Mouse (Mus musculus): ENCODE results near the gene Ift81.

Gene Ift81

DNA sequence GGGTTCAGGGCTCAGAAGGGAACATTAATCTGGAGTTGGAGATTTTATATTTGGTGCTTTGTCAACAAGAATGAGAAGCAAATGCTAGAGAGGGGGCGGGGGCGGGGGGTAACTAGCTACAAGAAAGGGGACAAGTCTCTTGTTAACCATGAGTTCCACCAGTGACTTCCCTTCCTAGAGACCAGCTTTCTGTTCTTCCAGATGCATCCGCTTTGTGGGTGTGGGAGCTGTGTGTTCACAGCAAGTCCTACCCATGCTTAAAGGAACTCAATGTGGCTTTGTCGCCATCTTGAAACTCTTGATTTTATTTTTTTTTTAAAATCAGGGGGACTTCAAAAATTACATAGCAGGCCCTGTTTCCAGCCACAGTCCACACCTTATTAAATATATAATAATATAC, 25.2 kb upstream of the Ift81 start:
- CTCF ChIA-PET: interaction anchor here in 2 of 4 experiments (0.6 to 1.7 kb wide), 2 partner anchors 12 to 769 kb away, joined by 5 to 7 read pairs; no protein-coding TSS in a partner anchor
- POLR2A ChIA-PET: interaction anchor here in 1 of 4 experiments (0.6 kb wide), 1 partner anchor 343 kb away, joined by 3 read pairs; no protein-coding TSS in a partner anchor

DNA sequence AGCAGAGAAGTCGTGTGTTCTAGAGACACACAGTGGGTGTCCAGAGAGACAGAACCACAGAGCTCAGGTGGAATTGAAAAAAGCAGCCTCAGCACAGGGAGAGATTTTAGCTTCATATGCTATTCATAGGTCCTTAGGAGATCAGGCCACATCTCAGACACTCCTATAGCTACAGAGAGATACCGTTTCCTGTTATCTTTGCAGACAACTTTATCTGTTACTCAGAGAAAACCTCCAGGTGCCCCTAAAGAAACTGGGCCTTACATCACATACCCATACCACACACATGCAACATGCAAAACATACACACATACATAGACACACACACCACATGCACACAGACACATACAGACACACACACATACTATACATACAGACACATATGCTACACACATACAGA, 24.0 kb upstream of the Ift81 start:
- ChIA-PET CTCF (no interaction called here), POLR2A (interaction anchor here in 1 of 4 experiments (1.0 kb wide), 1 partner anchor 156 kb away, joined by 4 read pairs; no protein-coding TSS in a partner anchor)

DNA sequence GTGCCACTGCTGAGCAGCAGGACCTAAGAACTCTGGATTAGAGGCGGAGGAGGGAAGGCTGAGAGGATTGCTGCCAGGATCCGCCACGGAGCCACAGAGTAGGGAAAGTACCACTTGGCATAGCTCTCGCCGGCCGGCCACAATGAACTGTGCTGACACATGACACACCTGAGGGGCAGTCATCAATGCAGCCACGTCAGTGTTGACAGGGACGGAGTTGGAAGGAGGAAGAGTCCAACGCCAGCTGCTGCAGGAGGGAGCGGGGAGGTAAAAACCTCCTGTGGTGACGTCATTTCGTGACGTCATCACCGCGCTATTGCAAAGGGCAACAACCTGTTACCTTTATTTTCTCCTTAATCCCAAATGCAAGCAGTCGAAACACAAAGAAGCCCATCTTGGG, 22.6 kb upstream of the Ift81 start:
- CTCF ChIA-PET: interaction anchor here in 3 of 4 experiments (0.5 to 2.2 kb wide), 5 partner anchors 10 to 576 kb away, joined by 3 to 7 read pairs (median 4); no protein-coding TSS in a partner anchor
- POLR2A ChIA-PET: interaction anchor here in 3 of 4 experiments (0.6 to 1.9 kb wide), 7 partner anchors 8 to 564 kb away, joined by 3 to 6 read pairs (median 3); partner anchors contain the start of gene P2rx4 (in 1 of the 3)

DNA sequence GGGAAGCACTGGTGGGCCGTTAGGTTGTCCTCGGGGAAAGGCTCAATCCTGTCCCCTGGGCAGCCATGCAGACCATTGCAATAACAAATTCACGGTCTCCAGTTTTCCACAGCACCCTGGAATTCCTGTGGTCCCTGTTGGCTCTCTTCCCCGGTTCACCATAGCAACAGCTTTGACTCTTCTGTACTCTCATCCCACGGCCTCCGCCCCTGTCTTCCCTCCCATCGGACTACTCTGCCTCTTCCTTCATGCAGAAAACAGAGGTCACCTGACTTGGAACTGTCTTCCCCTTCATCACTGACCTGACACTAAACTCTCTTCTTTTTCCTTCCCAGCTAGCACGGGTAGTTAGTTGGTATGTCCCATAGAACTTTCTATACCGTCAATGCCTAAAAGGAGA, 22.0 kb upstream of the Ift81 start:
- ChIA-PET CTCF (interaction anchor here in 2 of 4 experiments (2.0 to 2.2 kb wide), 2 partner anchors 9 kb away, joined by 5 to 7 read pairs; no protein-coding TSS in a partner anchor), POLR2A (interaction anchor here in 2 of 4 experiments (0.6 to 1.9 kb wide), 6 partner anchors 9 to 563 kb away, joined by 3 to 6 read pairs (median 3); partner anchors contain the start of gene P2rx4 (in 1 of the 2))

DNA sequence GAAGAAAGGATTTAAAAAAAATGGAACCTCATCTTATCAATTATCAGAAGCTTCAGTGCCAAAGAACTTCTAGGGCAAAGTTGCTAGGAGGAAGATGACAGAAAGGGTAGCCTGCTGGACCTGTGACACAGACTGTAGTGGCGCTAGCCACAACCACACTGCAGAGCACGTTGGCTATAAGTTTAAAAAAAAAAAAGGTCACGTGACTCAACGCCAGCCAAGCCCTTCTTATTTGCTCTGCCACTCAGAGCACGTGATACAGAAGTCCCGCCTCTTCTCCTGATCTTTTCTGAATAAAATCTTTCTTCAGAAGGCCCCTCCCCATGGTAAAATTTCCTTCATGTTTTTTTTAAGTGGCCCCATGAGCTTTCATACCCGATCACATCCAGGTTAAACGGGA, 20.9 kb upstream of the Ift81 start:
- CTCF ChIA-PET: interaction anchor here in 1 of 4 experiments (2.0 kb wide), 1 partner anchor 8 kb away, joined by 5 read pairs; no protein-coding TSS in a partner anchor
- POLR2A ChIA-PET: interaction anchor here in 3 of 4 experiments (0.7 to 1.8 kb wide), 5 partner anchors 9 to 75 kb away, joined by 3 to 8 read pairs (median 3); no protein-coding TSS in a partner anchor

DNA sequence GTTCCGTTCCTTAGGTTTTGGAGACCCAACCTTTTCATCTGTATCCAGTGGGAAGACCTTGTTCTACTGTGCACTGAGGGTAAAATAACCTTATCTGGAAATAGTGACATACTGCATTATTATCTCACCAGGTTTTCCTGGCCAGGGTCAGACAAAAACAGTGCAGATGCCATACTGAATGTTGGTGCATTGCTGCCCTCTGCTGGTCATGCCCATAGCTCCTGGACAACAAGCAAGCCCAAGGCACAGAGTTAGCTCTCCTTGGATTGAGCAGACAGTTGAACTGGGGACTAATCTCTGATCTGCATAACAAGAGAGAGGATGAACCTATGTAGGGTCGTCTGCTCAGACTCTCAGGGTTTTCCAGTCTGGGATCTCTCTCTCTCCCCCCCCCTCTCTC, 12.9 kb upstream of the Ift81 start:
- ChIA-PET CTCF (interaction anchor here (0.6 to 1.6 kb wide), 39 partner anchors 9 to 522 kb away, joined by 3 to 7 read pairs (median 4); partner anchors contain the start of genes Ift81 (in 1 of the 4) and P2rx4 (in 1 of the 4)), POLR2A (interaction anchor here (0.5 to 1.4 kb wide), 19 partner anchors 10 to 436 kb away, joined by 3 to 8 read pairs (median 3); partner anchors contain the start of gene P2rx7 (in 1 of the 4))

DNA sequence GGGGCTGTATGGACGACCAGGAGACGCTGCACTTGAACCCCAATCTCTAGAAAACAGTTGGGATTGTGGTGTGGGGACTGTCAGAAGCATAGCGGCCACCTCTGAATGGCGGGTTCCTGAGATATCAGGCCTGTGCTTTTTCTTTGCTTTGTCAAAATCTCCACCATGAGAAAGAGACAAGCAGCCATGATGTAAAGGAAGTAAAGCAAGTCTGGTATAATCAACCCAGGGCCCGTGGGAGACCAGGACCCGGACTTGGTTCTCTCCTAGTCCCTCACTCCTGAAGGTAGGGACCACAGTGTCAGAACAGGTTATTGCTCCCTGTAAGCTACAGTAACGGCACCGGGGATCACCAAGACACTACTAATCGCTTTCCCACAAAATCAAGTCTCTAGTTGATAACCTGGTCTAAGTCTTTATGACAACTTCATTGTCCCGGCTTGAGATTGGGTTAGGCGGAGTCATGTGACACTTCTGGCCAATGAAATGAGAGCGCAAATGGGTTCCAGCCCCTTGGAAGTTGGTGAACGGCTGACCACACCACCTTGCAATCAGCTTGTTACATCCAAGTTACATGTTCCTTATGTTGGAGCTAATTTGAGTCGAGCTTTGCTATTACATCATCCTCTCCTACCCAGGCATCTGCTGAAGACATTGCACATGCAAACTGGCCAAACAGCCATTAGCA, 11.4 kb upstream of the Ift81 start:
- POLR2A ChIA-PET: interaction anchor here in 3 of 4 experiments (0.6 to 1.3 kb wide), 6 partner anchors 11 to 173 kb away, joined by 3 to 6 read pairs (median 3); partner anchors contain the start of gene Ift81 (in 1 of the 3)
- CTCF ChIA-PET: interaction anchor here in 1 of 4 experiments (1.0 kb wide), 1 partner anchor 121 kb away, joined by 3 read pairs; no protein-coding TSS in a partner anchor

DNA sequence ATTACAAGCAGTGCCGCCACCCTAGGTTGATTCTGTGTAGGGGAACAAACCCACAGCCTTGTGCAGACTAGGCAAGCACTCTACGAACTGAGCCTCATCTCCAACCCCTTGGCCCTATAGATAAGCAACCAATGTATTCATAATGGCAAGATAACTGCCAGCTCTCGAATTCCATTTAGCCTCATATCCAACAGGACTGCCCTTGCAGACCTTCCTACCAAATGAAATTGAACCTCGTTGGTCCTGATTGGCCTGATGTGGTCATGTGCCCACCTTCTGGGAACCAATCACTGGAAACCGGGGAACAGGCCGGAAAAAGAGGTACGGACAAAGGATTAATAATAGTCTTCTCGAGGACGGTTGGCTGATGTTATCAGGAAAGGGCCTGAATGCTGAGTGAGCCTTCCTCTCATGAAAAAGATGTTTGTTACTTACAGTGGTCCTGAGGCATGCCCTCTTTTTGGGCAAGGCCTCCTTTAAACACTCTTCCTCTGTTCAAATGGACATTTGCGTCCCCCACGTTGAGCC, 10.7 kb upstream of the Ift81 start:
- POLR2A ChIA-PET: interaction anchor here in 2 of 4 experiments (0.6 to 2.8 kb wide), 6 partner anchors 10 to 755 kb away, joined by 3 to 14 read pairs (median 3); partner anchors contain the start of gene Ift81 (in 2 of the 2)
- CTCF ChIA-PET: no interaction called here

DNA sequence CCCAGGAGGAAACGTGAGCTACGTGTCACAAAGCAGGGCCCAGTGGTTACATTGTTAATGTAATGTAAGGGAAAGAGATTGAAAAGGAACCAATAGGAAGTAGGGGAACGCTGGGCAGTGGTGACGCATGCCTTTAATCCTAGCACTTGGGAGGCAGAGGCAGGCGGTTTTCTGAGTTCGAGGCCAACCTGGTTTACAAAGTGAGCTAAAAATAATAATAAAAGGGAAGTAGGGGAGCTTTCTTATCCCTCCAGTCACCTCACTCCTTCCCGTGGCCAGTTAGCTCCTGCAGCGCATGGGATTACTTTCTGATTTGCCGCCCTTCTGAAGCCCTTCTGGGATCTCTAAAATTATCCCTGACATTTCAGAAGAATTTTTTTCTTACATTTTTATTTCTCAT, 9.5 kb upstream of the Ift81 start:
- POLR2A ChIA-PET: interaction anchor here (0.6 to 2.8 kb wide), 17 partner anchors 9 to 414 kb away, joined by 3 to 14 read pairs (median 3); partner anchors contain the start of genes Ift81 (in 2 of the 4), Anapc7 (in 1 of the 4) and P2rx7 (in 1 of the 4)
- CTCF ChIA-PET: interaction anchor here in 2 of 4 experiments (0.5 to 1.3 kb wide), 6 partner anchors 58 to 459 kb away, joined by 3 to 5 read pairs (median 4); no protein-coding TSS in a partner anchor

DNA sequence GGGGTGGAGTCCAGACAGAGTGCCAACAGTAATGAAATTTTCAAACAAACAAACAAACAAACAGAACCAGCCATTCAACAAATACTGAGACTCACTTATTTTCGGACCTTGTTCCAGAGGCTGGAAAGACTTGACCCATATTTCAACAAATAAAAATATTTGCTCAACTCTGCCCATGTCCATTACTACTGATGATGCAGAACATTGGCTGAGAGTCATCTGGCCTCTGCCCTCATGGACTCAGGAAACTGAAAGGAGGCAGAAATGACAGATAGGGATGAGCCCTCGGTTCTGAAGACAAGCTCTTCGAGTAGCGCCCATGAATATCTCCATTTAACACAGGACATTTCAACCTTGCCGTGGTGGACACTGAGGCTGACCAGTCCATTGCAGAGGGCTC, 8.2 kb upstream of the Ift81 start:
- ChIA-PET CTCF (interaction anchor here in 2 of 4 experiments (0.5 to 1.3 kb wide), 2 partner anchors 13 to 229 kb away, joined by 3 read pairs; no protein-coding TSS in a partner anchor), POLR2A (interaction anchor here in 2 of 4 experiments (1.3 to 2.8 kb wide), 4 partner anchors 8 to 198 kb away, joined by 3 to 14 read pairs (median 8); partner anchors contain the start of gene Ift81 (in 1 of the 2))

DNA sequence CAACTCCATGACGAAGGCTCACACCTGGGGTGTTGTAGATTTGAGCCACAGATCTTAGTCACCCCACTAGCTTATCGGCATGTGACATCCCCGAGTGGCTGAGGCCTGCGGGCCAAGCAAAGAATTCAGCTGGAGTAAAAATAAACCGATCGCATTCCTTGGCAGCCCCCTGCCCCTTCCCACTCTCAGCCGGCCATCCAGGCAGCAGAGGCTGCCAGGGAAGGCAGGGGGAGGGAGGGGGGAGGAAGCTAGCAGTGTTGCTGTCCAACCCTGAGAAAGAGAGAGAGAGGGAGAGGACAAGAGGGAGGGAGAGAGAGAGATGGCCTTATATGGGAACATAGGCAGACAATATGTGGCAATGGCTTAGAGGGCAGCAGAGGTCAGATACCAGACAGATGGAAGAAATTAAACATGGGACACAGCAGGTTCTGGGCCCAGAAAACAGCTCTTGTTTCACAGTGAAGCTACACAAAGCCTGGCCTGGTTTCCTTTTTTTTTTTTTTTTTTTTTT, 7.1 kb upstream of the Ift81 start:
- ChIA-PET POLR2A (interaction anchor here in 1 of 4 experiments (0.6 kb wide), 1 partner anchor 131 kb away, joined by 4 read pairs; no protein-coding TSS in a partner anchor), CTCF (interaction anchor here in 2 of 4 experiments (0.6 to 1.0 kb wide), 2 partner anchors 9 to 65 kb away, joined by 4 to 6 read pairs; no protein-coding TSS in a partner anchor)

DNA sequence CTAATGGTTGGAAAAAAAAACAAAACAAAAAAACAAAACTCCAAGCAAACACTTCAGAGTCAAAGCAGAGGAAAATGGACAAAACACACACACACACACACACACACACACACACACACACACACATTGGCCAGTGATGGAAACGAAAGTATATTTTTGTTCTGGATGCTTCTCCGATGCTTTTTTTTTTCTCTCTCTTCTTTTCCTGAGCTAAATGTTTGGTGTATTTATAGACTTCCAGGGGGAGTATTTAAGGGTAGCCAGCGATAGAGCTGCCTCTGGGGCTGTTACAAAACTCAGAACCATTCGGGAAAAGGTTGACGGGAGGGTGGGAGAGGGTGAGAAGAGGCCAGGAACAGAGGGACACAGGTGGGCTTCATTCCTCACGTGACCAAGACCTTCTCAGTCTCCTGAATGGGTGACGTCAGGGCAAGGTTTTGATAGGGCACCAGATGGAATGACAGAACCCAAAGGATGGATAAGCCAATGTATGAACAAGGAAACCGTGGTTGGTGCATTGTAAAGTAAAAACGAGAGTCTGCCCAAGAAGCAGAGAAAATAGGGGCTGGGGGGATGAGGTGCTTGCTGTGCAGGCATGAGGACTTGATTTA, 5.5 kb upstream of the Ift81 start:
- CTCF ChIA-PET: interaction anchor here in 2 of 4 experiments (0.6 to 0.7 kb wide), 2 partner anchors 163 to 333 kb away, joined by 3 to 6 read pairs; no protein-coding TSS in a partner anchor
- POLR2A ChIA-PET: interaction anchor here (0.6 to 1.2 kb wide), 7 partner anchors 11 to 763 kb away, joined by 3 to 4 read pairs (median 3); partner anchors contain the start of gene Atp2a2 (in 1 of the 4)

DNA sequence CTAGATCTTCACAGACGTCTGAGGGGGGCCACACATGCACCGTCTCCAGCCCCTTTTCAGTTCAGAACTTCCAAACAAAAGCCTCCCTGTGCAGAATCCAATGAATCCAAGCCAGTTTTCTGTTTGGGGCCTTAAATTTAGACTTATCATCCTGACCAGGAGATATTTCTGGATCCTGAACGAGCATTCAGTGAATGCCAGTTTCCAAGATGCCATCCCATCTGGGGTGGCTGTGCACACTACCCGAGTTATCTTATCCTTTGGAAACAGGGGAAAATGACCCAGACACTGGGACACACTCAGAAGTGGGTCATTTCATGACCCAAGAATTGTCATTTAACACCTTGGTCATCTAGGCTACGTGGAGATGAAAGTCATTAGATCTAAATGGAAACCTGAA, 3.4 kb upstream of the Ift81 start:
- ChIA-PET CTCF (interaction anchor here in 1 of 4 experiments (0.6 kb wide), 1 partner anchor 168 kb away, joined by 7 read pairs; no protein-coding TSS in a partner anchor), POLR2A (interaction anchor here in 1 of 4 experiments (0.6 kb wide), 1 partner anchor 333 kb away, joined by 7 read pairs; no protein-coding TSS in a partner anchor)

DNA sequence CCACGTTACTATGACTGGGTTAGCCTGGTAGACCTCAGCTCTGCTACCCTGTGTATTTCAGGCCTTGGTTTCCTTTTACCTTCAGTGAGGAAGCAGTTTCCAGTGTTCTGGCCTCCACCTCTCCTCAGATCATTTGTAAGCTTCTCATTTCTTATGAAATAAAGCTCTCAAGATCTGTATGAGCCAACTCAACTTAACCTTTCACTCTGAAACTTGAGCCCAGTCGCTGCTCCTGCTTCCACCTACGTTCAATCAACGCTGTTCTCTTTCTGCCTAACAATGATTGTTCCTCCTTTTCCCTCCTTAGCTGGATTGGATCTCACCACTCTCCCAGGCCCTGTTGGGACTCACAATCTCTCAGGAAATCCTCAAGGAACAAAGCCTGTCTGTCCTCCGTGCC, 2.7 kb downstream of the Ift81 start:
- POLR2A ChIA-PET: interaction anchor here in 1 of 4 experiments (0.6 to 1.6 kb wide), 3 partner anchors 14 to 107 kb away, joined by 3 read pairs; no protein-coding TSS in a partner anchor
- CTCF ChIA-PET: no interaction called here

DNA sequence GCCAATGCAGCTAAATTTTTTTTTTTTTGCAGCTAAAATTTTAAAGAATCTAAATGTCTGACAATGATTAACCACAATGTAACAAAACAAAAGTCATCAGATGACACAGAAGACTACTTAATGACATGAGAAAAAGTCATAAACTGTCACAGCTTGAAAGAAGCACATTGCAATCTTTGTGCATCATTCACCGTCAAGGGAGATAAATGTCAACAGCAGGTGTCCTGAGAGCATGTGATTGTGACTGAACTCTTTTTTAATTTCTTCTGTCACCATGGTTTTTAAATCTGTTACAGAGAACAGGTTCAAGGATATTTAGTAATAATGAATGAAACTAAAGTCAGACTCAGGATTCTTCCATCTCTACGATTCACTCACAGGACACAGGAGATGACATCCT, 9.4 kb downstream of the Ift81 start:
- CTCF ChIA-PET: interaction anchor here in 2 of 4 experiments (0.6 to 0.7 kb wide), 2 partner anchors 36 to 97 kb away, joined by 3 read pairs; no protein-coding TSS in a partner anchor
- POLR2A ChIA-PET: interaction anchor here in 1 of 4 experiments (0.8 to 1.1 kb wide), 2 partner anchors 8 to 9 kb away, joined by 3 to 4 read pairs; partner anchors contain the start of gene Ift81

DNA sequence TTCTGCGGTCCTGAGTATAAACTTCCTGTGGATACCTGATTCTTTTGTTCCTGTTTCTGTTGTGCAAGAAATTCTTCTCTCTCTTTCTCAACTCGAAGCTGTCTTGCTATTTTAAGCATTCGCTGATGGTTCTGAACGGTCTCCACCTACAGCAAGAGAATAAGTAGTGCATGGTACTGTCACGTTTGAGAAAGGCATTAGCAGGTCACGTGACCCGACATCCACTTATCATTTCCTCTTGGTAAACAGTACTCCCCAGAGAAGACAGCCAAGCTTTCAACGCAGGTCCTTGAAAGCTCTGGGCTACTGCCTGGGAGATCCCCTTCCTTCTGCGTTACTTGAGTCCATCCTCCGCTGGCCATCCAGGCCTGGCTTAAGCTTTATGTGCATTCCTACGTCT, 12.1 kb downstream of the Ift81 start:
- POLR2A ChIA-PET: interaction anchor here in 2 of 4 experiments (0.7 to 1.3 kb wide), 6 partner anchors 12 to 358 kb away, joined by 3 to 6 read pairs (median 3); partner anchors contain the start of gene Ift81 (in 1 of the 2)

DNA sequence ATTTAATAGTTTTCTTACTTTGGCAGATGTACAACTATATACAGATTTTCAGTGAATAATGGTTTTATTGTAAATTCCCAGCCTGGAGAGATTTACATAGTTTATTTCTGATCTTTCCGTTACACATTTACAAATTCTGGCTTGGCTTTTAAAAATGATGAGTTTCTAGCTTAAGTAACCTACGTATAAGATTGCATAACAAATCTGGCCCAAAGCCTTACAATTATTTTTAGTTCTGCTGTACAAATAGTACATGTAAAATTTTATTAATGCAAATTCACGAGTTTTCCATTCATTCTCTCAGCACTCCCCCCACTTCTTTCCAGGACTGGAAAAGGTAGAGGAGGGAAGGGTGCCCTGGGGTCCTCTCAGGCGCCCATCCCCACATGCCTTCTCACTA, 18.8 kb downstream of the Ift81 start:
- ChIA-PET CTCF (interaction anchor here in 1 of 4 experiments (0.6 kb wide), 1 partner anchor 157 kb away, joined by 5 read pairs; no protein-coding TSS in a partner anchor), POLR2A (no interaction called here)

More for the DNA sequence above, 12.1 kb downstream of the Ift81 start:
- CTCF ChIA-PET: interaction anchor here in 3 of 4 experiments (0.7 to 0.9 kb wide), 6 partner anchors 9 to 1000 kb away, joined by 3 to 7 read pairs (median 3); partner anchors contain the start of gene Ift81 (in 1 of the 3)

Data from embryonic stem cell, embryonic (primary cell).